Mouse (Mus musculus) CH12.LX (cell line): ENCODE measurements around the gene Micu1. TPM values are rescaled to one million over a fixed set of nuclear protein-coding genes. Genes with fewer than 3 reads are reported as not detected.

Experiments used
- DNase-seq: peaks from one replicate; pipeline ENCODE4 v3.0.0-alpha.2; 2013; ENCODE audit errors: extremely low read depth
- H3K27ac ChIP-seq: 2 replicates; pipeline ENCODE4 v1.5.1; 2012; ENCODE audit warnings: low read depth, mild to moderate bottlenecking, control low read depth, moderate library complexity; ENCODE audit not compliant: insufficient read depth
- H3K27me3 ChIP-seq: replicated peaks from 2 replicates; pipeline ENCODE3; 2012; ENCODE audit warnings: inconsistent platforms
- H3K36me3 ChIP-seq, 2 experiments: replicated peaks in 1 of 2; 2 replicates each; pipeline versions ENCODE3 to v1.6.1; 2012; ENCODE audit warnings: inconsistent platforms in 1 of 2, low read length in 1 of 2, mild to moderate bottlenecking in 1 of 2, mixed read lengths in 1 of 2, moderate library complexity in 1 of 2; ENCODE audit not compliant: control insufficient read depth in 1 of 2, insufficient read depth in 1 of 2
- H3K4me1 ChIP-seq, 2 experiments: 2 replicates each; pipeline ENCODE4 v1.6.1; 2012; ENCODE audit warnings: inconsistent platforms in 1 of 2, moderate library complexity in 1 of 2; ENCODE audit not compliant: insufficient read depth in 2 of 2, control insufficient read depth in 1 of 2
- H3K4me2 ChIP-seq: 2 replicates; pipeline ENCODE4 v1.6.1; 2012; ENCODE audit warnings: low read depth, mild to moderate bottlenecking, control low read depth; ENCODE audit not compliant: poor library complexity, insufficient read depth, severe bottlenecking
- H3K4me3 ChIP-seq, 3 experiments: fragments of 150-350 bp in 1 of 3; sonication (generic) in 1 of 3; replicated peaks in 1 of 3; 2 replicates each; pipeline versions ENCODE3 to v1.5.1; 2011 to 2012; ENCODE audit warnings: low read depth in 2 of 3, low read length in 2 of 3, mild to moderate bottlenecking in 2 of 3, moderate library complexity in 2 of 3, control low read depth in 1 of 3, improper control_type of control experiment in 1 of 3, inconsistent platforms in 1 of 3, mixed read lengths in 1 of 3; ENCODE audit not compliant: poor library complexity in 1 of 3
- H3K79me2 ChIP-seq: replicated peaks from 2 replicates; pipeline ENCODE4 v1.6.1; 2012; ENCODE audit warnings: mild to moderate bottlenecking, moderate library complexity; ENCODE audit not compliant: control insufficient read depth, poor library complexity, insufficient read depth, severe bottlenecking; ENCODE audit errors: extremely low read depth
- H3K9ac ChIP-seq: 2 replicates; pipeline ENCODE4 v1.6.1; 2012; ENCODE audit warnings: low read depth, mild to moderate bottlenecking, control low read depth, moderate library complexity; ENCODE audit not compliant: insufficient read depth
- H3K9me3 ChIP-seq: replicated peaks from 2 replicates; pipeline ENCODE3; 2012; ENCODE audit warnings: low read length, inconsistent platforms, mixed read lengths
- BHLHE40 ChIP-seq: IDR thresholded peaks from 2 replicates; pipeline ENCODE4 v1.6.1; 2011; ENCODE audit warnings: mild to moderate bottlenecking, low read depth, low read length, improper control_type of control experiment
- CHD1 ChIP-seq: IDR thresholded peaks from 2 replicates; pipeline ENCODE4 v1.6.1; 2012; ENCODE audit warnings: low read depth, low read length, improper control_type of control experiment, inconsistent platforms
- CHD2 ChIP-seq: IDR thresholded peaks from 2 replicates; pipeline ENCODE4 v1.6.1; 2011; ENCODE audit warnings: low read length, improper control_type of control experiment
- ELF1 ChIP-seq: IDR thresholded peaks from 2 replicates; pipeline ENCODE4 v1.6.1; 2014; ENCODE audit warnings: low read depth, mild to moderate bottlenecking, inconsistent platforms, low read length, improper control_type of control experiment
- EP300 ChIP-seq: IDR thresholded peaks from 2 replicates; pipeline ENCODE4 v1.6.1; 2011; ENCODE audit warnings: low read length, improper control_type of control experiment
- ETS1 ChIP-seq: conservative IDR thresholded peaks from 2 replicates; pipeline ENCODE4 v1.6.1; 2012; ENCODE audit warnings: low read depth, mild to moderate bottlenecking, inconsistent platforms, low read length, improper control_type of control experiment, moderate library complexity
- HCFC1 ChIP-seq: IDR thresholded peaks from 2 replicates; pipeline ENCODE4 v1.6.1; 2012; ENCODE audit warnings: low read depth, mild to moderate bottlenecking, inconsistent platforms, low read length, improper control_type of control experiment
- JUN ChIP-seq: IDR thresholded peaks from 2 replicates; pipeline ENCODE4 v1.6.1; 2011; ENCODE audit warnings: low read depth, mild to moderate bottlenecking, low read length, improper control_type of control experiment, moderate library complexity; ENCODE audit not compliant: insufficient read depth
- KAT2A ChIP-seq: IDR thresholded peaks from 2 replicates; pipeline ENCODE4 v1.6.1; 2012; ENCODE audit warnings: low read length, improper control_type of control experiment, inconsistent platforms; ENCODE audit not compliant: insufficient replicate concordance
- MAX ChIP-seq: IDR thresholded peaks from 2 replicates; pipeline ENCODE4 v1.6.1; 2011; ENCODE audit warnings: low read length, improper control_type of control experiment
- MAZ ChIP-seq: IDR thresholded peaks from 2 replicates; pipeline ENCODE4 v1.6.1; 2012; ENCODE audit warnings: low read depth, mild to moderate bottlenecking, inconsistent platforms, low read length, improper control_type of control experiment, moderate library complexity
- MEF2A ChIP-seq: IDR thresholded peaks from 2 replicates; pipeline ENCODE4 v1.6.1; 2014; ENCODE audit warnings: low read depth, mild to moderate bottlenecking, inconsistent platforms, low read length, improper control_type of control experiment, borderline replicate concordance
- MXI1 ChIP-seq: IDR thresholded peaks from 2 replicates; pipeline ENCODE4 v1.6.1; 2011; ENCODE audit warnings: mild to moderate bottlenecking, low read depth, low read length, improper control_type of control experiment
- MYC ChIP-seq: IDR thresholded peaks from 2 replicates; pipeline ENCODE4 v1.6.1; 2011; ENCODE audit warnings: low read depth, mild to moderate bottlenecking, improper control_type of control experiment, low read length
- NELFE ChIP-seq: IDR thresholded peaks from 2 replicates; pipeline ENCODE4 v1.6.1; 2011; ENCODE audit warnings: low read depth, low read length, improper control_type of control experiment
- POLR2A ChIP-seq: IDR thresholded peaks from 2 replicates; pipeline ENCODE4 v1.6.1; 2011; ENCODE audit warnings: low read depth, mild to moderate bottlenecking, improper control_type of control experiment, low read length
- POLR2AphosphoS2 ChIP-seq: IDR thresholded peaks from 2 replicates; pipeline ENCODE4 v1.6.1; 2011; ENCODE audit warnings: low read depth, low read length, improper control_type of control experiment
- RAD21 ChIP-seq: IDR thresholded peaks from 2 replicates; pipeline ENCODE4 v1.6.1; 2011; ENCODE audit warnings: low read depth, mild to moderate bottlenecking, low read length, improper control_type of control experiment, moderate library complexity
- SIN3A ChIP-seq: IDR thresholded peaks from 2 replicates; pipeline ENCODE4 v1.6.1; 2012; ENCODE audit warnings: low read length, improper control_type of control experiment, inconsistent platforms
- TBP ChIP-seq: conservative IDR thresholded peaks from 2 replicates; pipeline ENCODE4 v1.6.1; 2011; ENCODE audit warnings: low read depth, low read length, improper control_type of control experiment
- TCF12 ChIP-seq: IDR thresholded peaks from 2 replicates; pipeline ENCODE4 v1.6.1; 2014; ENCODE audit warnings: low read depth, mild to moderate bottlenecking, inconsistent platforms, low read length, improper control_type of control experiment
- USF1 ChIP-seq: IDR thresholded peaks from 2 replicates; pipeline ENCODE4 v1.6.1; 2014; ENCODE audit warnings: low read depth, mild to moderate bottlenecking, inconsistent platforms, low read length, improper control_type of control experiment
- USF2 ChIP-seq: conservative IDR thresholded peaks from 2 replicates; pipeline ENCODE4 v1.6.1; 2011; ENCODE audit warnings: low read depth, low read length, improper control_type of control experiment
- ZC3H11A ChIP-seq: IDR thresholded peaks from 2 replicates; pipeline ENCODE4 v1.6.1; 2012; ENCODE audit warnings: low read depth, mild to moderate bottlenecking, inconsistent platforms, low read length, improper control_type of control experiment
- ZMIZ1 ChIP-seq: IDR thresholded peaks from 2 replicates; pipeline ENCODE4 v1.6.1; 2012; ENCODE audit warnings: low read depth, mild to moderate bottlenecking, inconsistent platforms, low read length, improper control_type of control experiment
- dilution Hi-C: fragments of 300-500 bp; cut with MboI; formaldehyde crosslinking; loops from 2 replicates; pipeline ENCODE4 v1.14.3; 2020; ENCODE audit warnings: low sequenced_read_pairs; ENCODE audit not compliant: extremely low pct_unique_long_range_greater_than_20kb, extremely low pct_ligation_motif_present
- in situ Hi-C: fragments of 300-500 bp; cut with MboI; formaldehyde crosslinking; loops from 3 replicates; pipeline ENCODE4 v1.14.3; 2019; ENCODE audit warnings: low sequenced_read_pairs, low pct_ligation_motif_present, low pct_unique_long_range_greater_than_20kb, mixed read lengths
- polyA plus RNA-seq: library from polyadenylated mRNA; unstranded; fragments of >175 nt; gene quantifications from 2 replicates; pipeline ENCODE4 v1.2.1, GENCODE M21; 2012; ENCODE audit warnings: low read depth; ENCODE audit not compliant: insufficient read length
- total RNA-seq, 2 experiments: library from RNA; depleted of rRNA; stranded (reverse); fragments of 300-350 nt in 1 of 2; fragments of >200 nt in 1 of 2; gene quantifications; 2 replicates each; pipeline ENCODE4 v1.2.3; 2012 to 2014

The Micu1 gene
- total RNA-seq (2012; rRNA removed) = 20.4 and 29.3 TPM in 2 replicates
- 23.1 and 25.3 TPM in 2 replicates for total RNA-seq (2014; rRNA removed)
- 37.1 and 43.1 TPM in 2 replicates for polyA plus RNA-seq

- Histone ChIP-seq H3K27me3 (no peaks in the 10 kb centered on the region), H3K4me1 (peaks cover 10 to 22% of the 10 kb centered on the region in 2 experiments; a peak in 3 of 4 replicates), H3K79me2 (peaks cover 4% of the 10 kb centered on the region), H3K27ac (no peak within 1 kb of the TSS), H3K9ac (peak within 1 kb of the TSS; percentile 74), H3K36me3 (no peaks in the 10 kb centered on the region)
- dilution Hi-C loops = no loop called here
- in situ Hi-C loops = no loop called here
- DNase-seq = peak; percentile 96
- TF ChIP-seq ETS1 (0 out of 2 replicates have a peak, but pooled peaks have one; percentile 12), ZC3H11A (no peak), KAT2A (no peak), POLR2A (peak; percentile 86), RAD21 (no peak), SIN3A (peak; percentile 84), MYC (no peak), POLR2AphosphoS2 (no peak), USF2 (peak; percentile 68), BHLHE40 (peak; percentile 98), TBP (0 out of 2 replicates have a peak, but pooled peaks have one; percentile 37), USF1 (peak; percentile 88), MAZ (0 out of 2 replicates have a peak, but pooled peaks have one; percentile 53), JUN (no peak), CHD2 (no peak), ELF1 (peak; percentile 46; the same call in 1 of the 2 replicates), CHD1 (no peak), MEF2A (peak; percentile 40; the same call in 1 of the 2 replicates), MXI1 (peak; percentile 69; the same call in 1 of the 2 replicates), ZMIZ1 (peak; percentile 39; the same call in 1 of the 2 replicates), MAX (no peak), EP300 (no peak), HCFC1 (peak; percentile 70), NELFE (peak; percentile 89), TCF12 (peak; percentile 87)
- TF ChIP-seq, all 38 proteins: peak for 15
- Histone ChIP-seq H3K9me3 (peaks cover 2% of the 10 kb centered on the region), H3K4me2 (peak within 1 kb of the TSS; percentile 86), H3K4me3 (peak within 1 kb of the TSS; percentile 78 to 93 (median 87))
These were observed at the start of gene Micu1 for GRCm38 (mm10) chr10:59702207-59703032. Micu1 (plus strand) TSS chr10:59702477.
